Mouse (Mus musculus) cerebellum, postnatal 4 days (tissue): ENCODE measurements at regions not wholly inside any gene's neighbourhood (a gene's known extent, or its start where the extent isn't known, plus 50 kb on each side); places are given as distances from the start of the nearest gene placed in this dataset.

Experiments used
- DNase-seq, 2 experiments: peaks; one replicate each; pipeline ENCODE4 v3.0.0; 2022; ENCODE audit warnings: low spot score in 2 of 2, mixed read lengths in 1 of 2

DNA sequence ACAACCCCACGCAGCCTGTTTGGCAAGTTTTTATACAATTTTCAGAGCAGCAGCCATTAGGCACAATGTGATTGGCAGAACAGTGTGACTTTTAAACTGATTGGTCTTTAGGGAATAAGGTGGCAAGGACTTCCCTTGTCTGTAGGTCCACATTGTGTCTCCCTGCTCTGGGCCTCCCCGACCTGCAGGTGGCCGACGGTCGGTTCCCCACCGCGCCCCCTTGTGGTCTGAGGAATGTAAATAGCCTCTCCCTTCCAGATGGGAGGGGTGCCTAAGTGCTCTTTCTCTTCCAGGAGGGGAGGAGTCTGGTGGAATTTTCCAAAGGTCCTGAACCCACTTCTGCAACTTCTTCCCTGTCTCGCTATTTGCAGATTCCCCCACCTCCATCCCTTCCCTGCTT is 52.5 kb upstream of the Prr5 start:
- peak; percentile 58 to 68 for DNase-seq

DNA sequence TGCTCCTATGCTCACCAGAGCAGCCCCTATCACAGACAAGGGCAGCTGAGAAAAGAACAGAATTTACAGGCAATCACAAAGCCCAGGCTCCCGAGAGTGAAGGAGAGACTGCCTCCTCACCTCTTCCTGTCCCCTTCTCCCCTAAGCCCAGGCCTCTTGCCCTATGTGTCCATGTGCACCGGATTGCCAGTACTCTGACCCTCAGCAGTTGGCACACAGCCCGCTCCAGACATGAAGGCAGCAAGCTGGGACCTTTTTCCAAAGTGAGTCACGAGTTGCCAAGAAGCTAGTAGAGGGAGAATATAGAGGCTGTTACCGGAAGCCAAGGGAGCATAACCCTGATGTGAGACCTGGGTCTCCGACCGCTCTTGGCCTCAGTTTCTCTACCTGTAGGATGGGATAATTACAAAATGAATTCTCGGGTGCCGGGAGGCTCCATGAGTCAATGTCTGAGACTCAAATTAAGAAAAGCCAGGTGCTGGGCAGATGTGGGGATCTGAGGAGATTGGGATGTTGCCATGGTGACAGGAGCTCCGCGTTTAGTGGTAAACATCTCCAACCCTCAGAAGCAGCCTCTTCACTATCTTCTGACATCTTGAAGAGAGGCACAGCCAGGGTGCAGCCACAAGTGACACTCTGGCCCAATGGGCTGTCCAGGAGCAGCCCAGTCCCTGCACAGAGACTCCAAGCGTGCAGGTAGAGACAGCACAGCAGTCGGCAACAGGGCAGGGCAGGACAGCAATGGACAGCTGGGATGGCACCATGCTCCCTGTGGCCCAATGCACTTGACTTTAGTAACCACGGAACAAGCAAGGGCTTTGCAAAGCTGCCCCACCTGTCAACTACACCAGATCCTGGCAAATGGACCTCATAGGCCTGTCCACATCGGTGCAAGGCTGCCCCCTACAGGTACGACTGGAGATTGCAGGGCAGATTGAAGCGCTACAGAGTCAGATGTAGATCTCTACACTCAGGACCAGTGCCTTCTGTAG is 55.6 kb upstream of the Prr5 start:
- peak; percentile 99 for DNase-seq

DNA sequence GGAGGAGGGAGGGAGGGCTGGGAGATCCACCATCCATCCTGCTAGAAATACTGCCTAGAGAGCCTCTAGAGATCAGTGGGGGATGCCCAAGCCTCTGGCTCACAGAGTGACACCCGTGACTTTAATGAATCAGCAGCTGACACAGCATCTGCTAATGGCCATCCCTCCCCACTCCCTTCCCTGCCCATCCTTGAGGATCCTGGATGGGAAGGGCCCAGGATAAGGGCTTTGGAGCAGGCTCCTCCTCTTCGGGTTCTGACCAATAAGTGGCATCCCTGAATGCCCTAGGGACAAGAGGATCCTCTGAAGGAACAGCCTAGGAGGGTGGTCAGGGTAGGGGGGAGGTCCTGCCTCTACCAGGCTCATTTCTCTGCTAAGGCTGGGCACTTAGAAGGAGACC is 55.3 kb upstream of the Rtl6 start:
- no peak for DNase-seq

DNA sequence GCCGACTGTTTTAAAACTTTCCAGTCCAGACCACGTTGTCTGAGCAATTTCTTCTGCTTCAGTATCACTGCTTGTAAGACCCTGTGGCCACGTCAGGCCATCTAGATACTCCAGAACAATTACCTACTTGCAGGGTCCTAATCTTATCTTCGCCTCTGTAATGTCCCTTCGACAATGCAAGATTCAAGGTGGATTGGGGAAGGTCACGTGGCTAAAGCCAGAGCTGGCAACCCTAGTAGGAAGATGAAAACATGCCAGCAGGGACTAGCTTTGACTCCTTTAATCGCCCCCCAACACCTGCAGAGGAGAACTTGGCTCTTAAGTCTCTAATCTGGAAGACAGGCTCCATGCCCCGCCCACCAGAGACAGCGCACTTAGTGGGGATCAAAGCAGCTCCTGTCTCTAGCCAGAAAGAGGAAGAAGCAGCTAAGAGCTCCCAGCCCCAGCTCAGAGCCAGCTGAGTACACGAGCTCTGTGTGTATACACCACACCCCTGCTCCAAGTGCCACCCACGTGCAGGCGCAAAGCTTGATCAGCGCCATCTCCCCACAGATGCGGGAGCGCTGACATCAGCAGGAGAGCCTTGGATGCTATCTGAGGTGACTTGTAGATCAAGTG is 52.3 kb upstream of the Rtl6 start:
- DNase-seq = no peak

DNA sequence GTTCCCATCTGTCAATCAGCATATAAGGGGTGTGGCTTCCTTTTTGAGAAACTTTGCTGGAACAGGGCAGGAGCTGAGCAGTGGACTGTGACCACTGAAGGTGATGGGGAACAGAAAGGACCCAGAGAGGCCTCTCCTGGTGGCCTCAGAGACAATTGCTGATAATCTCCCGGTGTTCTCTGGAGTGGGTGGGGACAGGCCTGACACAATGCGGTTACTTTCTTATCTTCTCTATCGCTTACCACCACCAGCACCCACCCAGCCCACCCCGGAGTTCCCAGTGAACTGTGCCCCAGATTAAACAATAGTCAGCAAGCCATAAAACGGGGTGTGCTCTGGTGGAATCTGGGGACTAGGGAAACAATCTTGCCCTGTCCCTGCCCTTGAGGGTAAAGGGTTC is 51.4 kb upstream of the Rtl6 start:
- no peak for DNase-seq
